In the genomic region with DNA sequence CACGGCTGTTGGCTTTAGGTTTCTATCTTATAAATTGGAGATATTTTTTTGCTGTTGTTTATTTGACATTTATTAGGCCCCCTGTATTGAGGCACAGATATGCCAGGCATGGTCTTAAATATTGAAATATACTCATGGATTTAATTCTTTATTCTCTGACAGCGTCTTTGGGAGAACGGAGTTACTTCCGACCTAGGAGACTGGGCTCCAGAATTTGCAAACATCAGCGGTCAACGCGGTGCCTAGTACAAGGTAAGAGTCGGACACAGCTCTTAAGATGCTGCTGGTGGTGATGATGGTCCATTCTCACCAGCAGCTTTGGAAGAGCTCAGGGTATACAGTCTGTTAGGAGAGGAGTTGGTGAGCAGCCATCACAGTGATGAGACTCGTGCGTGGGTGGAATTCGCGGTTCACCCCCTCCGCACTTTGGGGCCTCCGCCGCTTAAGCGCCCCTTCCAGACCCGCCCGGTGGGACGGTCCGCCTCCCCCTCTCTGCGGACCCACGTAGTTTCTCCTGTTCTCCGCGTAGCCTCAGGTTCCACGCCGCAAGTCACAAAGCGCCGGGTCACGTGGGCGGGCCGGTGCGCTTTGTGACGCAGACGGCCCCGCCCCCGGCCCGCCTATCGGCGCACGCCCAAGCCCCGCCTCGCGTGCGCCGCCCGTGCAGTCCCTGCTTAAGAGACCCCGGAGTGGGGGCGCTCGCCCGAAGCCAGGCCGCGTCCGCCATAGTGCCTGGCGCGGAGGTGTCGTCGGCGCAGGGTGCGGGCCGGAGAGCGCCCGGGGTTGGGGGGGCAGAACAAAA, we compare ENCODE assay signal across 8 mouse cellular contexts. TPM values are rescaled to one million over a fixed set of nuclear protein-coding genes. Genes with fewer than 3 reads are reported as not detected.
DNase-seq lines count a peak whose midpoint lies in the region; ATAC-seq and TF ChIP-seq lines count a peak whose summit lies in the region.

No protein-coding gene starts in this region.

- peaks cover 24% of the 10 kb centered on the region for H3K79me2 ChIP-seq in liver, adult 2 months (ENCODE audit: control insufficient read depth, insufficient read depth, low read length)
- peaks cover 46% of the 10 kb centered on the region for H3K79me2 ChIP-seq in myocyte (ENCODE audit: control insufficient read depth, insufficient read depth)

- peak overlapping the region; percentile 94 for H3K4me3 ChIP-seq in bone marrow macrophage, adult 2 months (ENCODE audit: insufficient read depth, low read length)
- H3K4me3 ChIP-seq in embryonic fibroblast, embryonic 13.5 days (ENCODE audit: insufficient read depth, low read length), result peak overlapping the region; percentile 94
- H3K4me3 ChIP-seq in heart, embryonic 11.5 days (ENCODE audit: low read depth, low read length), result peak overlapping the region; percentile 98
- peak overlapping the region; percentile 84 for H3K4me3 ChIP-seq in kidney, embryonic 16.5 days (ENCODE audit: low read length)
- H3K4me3 ChIP-seq in liver, adult 2 months (ENCODE audit: insufficient read depth, low read depth, low read length), result peak overlapping the region; percentile 100
- H3K4me3 ChIP-seq in myocyte, result peak overlapping the region; percentile 89

- H3K4me1 ChIP-seq in bone marrow macrophage, adult 2 months (ENCODE audit: control insufficient read depth, insufficient read depth, low read length), result peaks cover 15% of the 10 kb centered on the region
- H3K4me1 ChIP-seq in embryonic fibroblast, embryonic 13.5 days (ENCODE audit: control insufficient read depth, insufficient read depth, low read length), result peaks cover 3% of the 10 kb centered on the region; the same call in 1 of the 2 replicates
- H3K4me1 ChIP-seq in heart, embryonic 11.5 days (ENCODE audit: control insufficient read depth, insufficient read depth, low read length), result peaks cover 15% of the 10 kb centered on the region
- peaks cover 23% of the 10 kb centered on the region for H3K4me1 ChIP-seq in kidney, embryonic 16.5 days (ENCODE audit: insufficient read depth, low read length)
- H3K4me1 ChIP-seq in liver, adult 2 months (ENCODE audit: control insufficient read depth, insufficient read depth, low read length), result peaks cover 10% of the 10 kb centered on the region

- peak; percentile 97 for ATAC-seq in heart, embryonic 11.5 days (replicated peaks; ENCODE audit: insufficient number of reproducible peaks, low FRiP score, low TSS enrichment)
- peak; percentile 98 for ATAC-seq in kidney, embryonic 16.5 days (ENCODE audit: low FRiP score, low TSS enrichment)

- H3K4me2 ChIP-seq in heart, embryonic 11.5 days, result peak overlapping the region; percentile 94
- H3K4me2 ChIP-seq in kidney, embryonic 16.5 days (replicated peaks; ENCODE audit: low read depth, low read length), result peak overlapping the region; percentile 64
- H3K4me2 ChIP-seq in myocyte (ENCODE audit: low read depth), result peak overlapping the region; percentile 97

- DNase-seq in A20 (ENCODE audit: low read depth, low spot score), result peak; percentile 96
- DNase-seq in liver, adult 2 months (ENCODE audit: extremely low read depth, low read depth, low spot score), result peak; percentile 65
- peak; percentile 98 for DNase-seq in splenic B cell, adult 2 months (ENCODE audit: low read depth, low spot score)

- under 1% methylated on average over 62 of the region's 62 CpGs for WGBS in heart, embryonic 11.5 days (ENCODE audit: insufficient replicate concordance)
- under 1% methylated on average over 61 of the region's 62 CpGs for WGBS in kidney, embryonic 16.5 days
- 2% methylated on average over 62 of the region's 62 CpGs for WGBS in liver, adult 2 months

- TF ChIP-seq CTCF in bone marrow macrophage, adult 2 months (IDR thresholded peaks at IDR 0.05; ENCODE audit: low read depth, low read length), result no peak
- no peak for TF ChIP-seq CTCF in embryonic fibroblast, embryonic 13.5 days (IDR thresholded peaks at IDR 0.05; ENCODE audit: borderline replicate concordance, insufficient read depth, low read length)
- no peak for TF ChIP-seq CTCF in liver, adult 2 months (IDR thresholded peaks at IDR 0.05; ENCODE audit: low read depth, low read length)

- H3K27ac ChIP-seq in bone marrow macrophage, adult 2 months (ENCODE audit: insufficient read depth, low read depth, low read length), result peak overlapping the region; percentile 82
- peak overlapping the region; percentile 80 for H3K27ac ChIP-seq in embryonic fibroblast, embryonic 13.5 days (ENCODE audit: insufficient read depth, low read length)
- H3K27ac ChIP-seq in heart, embryonic 11.5 days (ENCODE audit: low read depth, low read length), result peak overlapping the region; percentile 94
- H3K27ac ChIP-seq in kidney, embryonic 16.5 days (ENCODE audit: low read length), result peak overlapping the region; percentile 89
- H3K27ac ChIP-seq in liver, adult 2 months (replicated peaks; ENCODE audit: insufficient read depth, low read depth, low read length), result peak overlapping the region; percentile 100

- peak overlapping the region; percentile 86 for H3ac ChIP-seq in myocyte (ENCODE audit: control insufficient read depth, insufficient read length)

- TF ChIP-seq POLR2A in bone marrow macrophage, adult 2 months (IDR thresholded peaks at IDR 0.05; ENCODE audit: borderline replicate concordance, low read depth, low read length), result no peak; the same call in 1 of the 2 replicates
- peak; percentile 82 for TF ChIP-seq POLR2A in embryonic fibroblast, embryonic 13.5 days (IDR thresholded peaks at IDR 0.05; ENCODE audit: low read depth, low read length)
- peak; percentile 94 for TF ChIP-seq POLR2A in liver, adult 2 months (IDR thresholded peaks at IDR 0.05; ENCODE audit: extremely low read depth, insufficient read depth, low read length)
- peak; percentile 80 for TF ChIP-seq POLR2A in myocyte (IDR thresholded peaks at IDR 0.05; ENCODE audit: insufficient read length, low read depth)

- H3K9me3 ChIP-seq in heart, embryonic 11.5 days (replicated peaks; ENCODE audit: control insufficient read depth, low read length), result no peaks in the 10 kb centered on the region
- no peaks in the 10 kb centered on the region for H3K9me3 ChIP-seq in kidney, embryonic 16.5 days (ENCODE audit: low read length)

- peaks cover 6% of the 10 kb centered on the region; the same call in 1 of the 2 replicates for H3K36me3 ChIP-seq in heart, embryonic 11.5 days (ENCODE audit: control insufficient read depth, insufficient read depth, low read length)
- H3K36me3 ChIP-seq in kidney, embryonic 16.5 days (ENCODE audit: insufficient read depth, low read length), result peaks cover 6% of the 10 kb centered on the region; the same call in 1 of the 2 replicates
- H3K36me3 ChIP-seq in liver, adult 2 months (ENCODE audit: control insufficient read depth, insufficient read depth, low read length), result peaks cover 5% of the 10 kb centered on the region
- H3K36me3 ChIP-seq in myocyte (ENCODE audit: control insufficient read depth, insufficient read depth), result no peaks in the 10 kb centered on the region
- 0 out of 2 replicates have a peak, but pooled peaks cover 2% of the 10 kb centered on the region for H3K36me3 ChIP-seq in splenic B cell, adult 2 months (ENCODE audit: control insufficient read depth, insufficient read depth, low read length, poor library complexity, severe bottlenecking)

- H3K9ac ChIP-seq in heart, embryonic 11.5 days (ENCODE audit: low read depth, low read length), result peak overlapping the region; percentile 100
- peak overlapping the region; percentile 100 for H3K9ac ChIP-seq in kidney, embryonic 16.5 days (replicated peaks; ENCODE audit: low read length)
- peak overlapping the region; percentile 100 for H3K9ac ChIP-seq in liver, adult 2 months (ENCODE audit: low read depth, low read length)

- H3K27me3 ChIP-seq in heart, embryonic 11.5 days (ENCODE audit: control insufficient read depth, insufficient read depth, low read length), result no peaks in the 10 kb centered on the region
- no peaks in the 10 kb centered on the region for H3K27me3 ChIP-seq in kidney, embryonic 16.5 days (ENCODE audit: insufficient read depth, low read length)
- H3K27me3 ChIP-seq in liver, adult 2 months (ENCODE audit: control insufficient read depth, insufficient read depth, low read length), result no peaks in the 10 kb centered on the region
- no peaks in the 10 kb centered on the region for H3K27me3 ChIP-seq in myocyte (ENCODE audit: control insufficient read depth, insufficient read depth, insufficient read length)
- no peaks in the 10 kb centered on the region for H3K27me3 ChIP-seq in splenic B cell, adult 2 months (ENCODE audit: control insufficient read depth, insufficient read depth, low read length, poor library complexity, severe bottlenecking)

TF ChIP-seq in myocyte, 11 proteins besides CTCF, POLR2A, EP300 and RAD21:
- TF ChIP-seq SRF (IDR thresholded peaks at IDR 0.05; ENCODE audit: control insufficient read depth, insufficient read length, low read depth) (peak; percentile 16), MYOG (IDR thresholded peaks at IDR 0.05; ENCODE audit: control insufficient read depth in 1 of 3, insufficient read depth in 1 of 3, insufficient read length in 2 of 3, low read depth in 2 of 3) (peak in 1 of 3 experiments; percentile 9), TCF3 (IDR thresholded peaks at IDR 0.05; ENCODE audit: insufficient read length, low read depth) (no peak), E2F4 (IDR thresholded peaks at IDR 0.05; ENCODE audit: insufficient read depth) (no peak), MYOD1 (IDR thresholded peaks at IDR 0.05; ENCODE audit: control insufficient read depth in 1 of 3, insufficient read length in 2 of 3, low read depth in 2 of 3) (peak in 1 of 3 experiments; percentile 6), TCF12 (IDR thresholded peaks at IDR 0.05; ENCODE audit: insufficient read depth, poor library complexity, severe bottlenecking) (no peak), USF1 (IDR thresholded peaks at IDR 0.05; ENCODE audit: low read depth) (peak; percentile 79), REST (IDR thresholded peaks at IDR 0.05; ENCODE audit: insufficient read depth, insufficient read length) (peak; percentile 24), POLR2AphosphoS2 (IDR thresholded peaks at IDR 0.05; ENCODE audit: insufficient read length, low read depth) (peak; percentile 73), MAX (IDR thresholded peaks at IDR 0.05; ENCODE audit: low read depth) (no peak), CEBPB (IDR thresholded peaks at IDR 0.05; ENCODE audit: insufficient read depth, poor library complexity, severe bottlenecking) (no peak)
TF ChIP-seq in myocyte: peak in this region for 6.

RNA-seq across cellular contexts. Expression of a gene that starts 3.9 kb away (rescaled TPM):
- 53.5 and 55.8 TPM in 2 replicates for polyA plus RNA-seq in bone marrow macrophage, adult 2 months (2012; ENCODE audit: insufficient read depth, insufficient read length, missing spikeins)
- 47.9 and 69.6 TPM in 2 replicates for polyA plus RNA-seq in embryonic fibroblast, embryonic 13.5 days (2011; ENCODE audit: insufficient read length, low read depth, missing spikeins)
- polyA plus RNA-seq in heart, embryonic 11.5 days (2014; fragmentation: Nextera tagmentation; extraction: Ambion mirVana), result 22.0 and 30.1 TPM in 2 replicates
- 23.5 and 28.4 TPM in 2 replicates for polyA plus RNA-seq in kidney, embryonic 16.5 days (2015; fragmentation: Nextera tagmentation; extraction: Ambion mirVana)
- 18.6 and 21.6 TPM in 2 replicates for total RNA-seq in liver, adult 2 months (2014; rRNA removed)
- polyA plus RNA-seq in liver, adult 2 months (2012; rRNA removed), result 4.2 and 6.1 TPM in 2 replicates
- polyA plus RNA-seq in myocyte (2012; fragmentation: generic; extraction: Trizol), result 9.8 TPM

Comparison
In these comparisons a context has a peak if more than half of its experiments do, and no peak if none do; other contexts are left out.
1. Peak in every context shown above with its lines: DNase-seq, ATAC-seq, H3K4me3 ChIP-seq and H3K27ac ChIP-seq.